Mouse (Mus musculus) right cerebral cortex, adult 2 months (tissue): ENCODE measurements at regions not wholly inside any gene's neighbourhood (a gene's known extent, or its start where the extent isn't known, plus 50 kb on each side); places are given as distances from the start of the nearest gene placed in this dataset.

Experiments used
- DNase-seq, 2 experiments: peaks; one replicate each; pipeline ENCODE4 v3.0.0; 2021 to 2022; ENCODE audit warnings: low spot score in 2 of 2

DNA sequence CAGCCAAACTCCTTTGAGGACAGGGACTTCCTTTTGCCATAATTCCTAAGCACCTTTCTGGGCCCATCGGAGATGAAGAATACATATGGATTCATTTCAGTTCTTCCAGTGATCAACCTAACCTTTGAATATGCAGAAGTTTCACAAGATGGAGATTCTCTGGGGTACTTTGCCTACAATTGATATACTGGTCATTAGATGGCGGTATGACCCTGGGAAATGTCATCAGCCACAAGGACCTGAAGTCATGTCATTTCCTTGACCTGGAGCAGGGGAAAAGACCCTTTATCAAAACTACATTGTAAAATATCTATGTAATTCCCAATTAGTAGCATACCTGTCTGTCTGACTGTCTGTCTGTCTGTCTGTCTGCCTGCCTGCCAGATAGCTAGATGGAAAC lies 164.0 kb upstream of the Slc24a3 start:
- no peak for DNase-seq

DNA sequence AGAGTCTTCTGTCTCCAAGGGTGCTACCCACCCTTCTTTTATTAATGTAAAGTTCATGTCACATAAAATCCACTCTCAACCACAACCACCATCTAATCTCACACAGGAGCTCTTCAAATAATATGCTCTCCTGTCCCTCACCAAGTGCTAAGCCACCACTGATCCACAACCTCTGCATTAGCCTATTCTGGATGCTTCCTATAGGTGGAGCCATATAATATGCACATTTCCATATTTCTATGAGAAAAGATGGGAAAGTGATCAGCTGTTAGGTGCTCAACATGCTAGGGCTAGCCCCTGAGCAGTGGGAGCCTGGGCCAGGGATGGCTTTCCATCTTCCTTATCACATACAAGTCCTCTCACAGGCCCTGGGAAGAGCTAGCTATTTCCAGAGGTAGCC lies 156.9 kb upstream of the Slc24a3 start:
- DNase-seq: no peak

DNA sequence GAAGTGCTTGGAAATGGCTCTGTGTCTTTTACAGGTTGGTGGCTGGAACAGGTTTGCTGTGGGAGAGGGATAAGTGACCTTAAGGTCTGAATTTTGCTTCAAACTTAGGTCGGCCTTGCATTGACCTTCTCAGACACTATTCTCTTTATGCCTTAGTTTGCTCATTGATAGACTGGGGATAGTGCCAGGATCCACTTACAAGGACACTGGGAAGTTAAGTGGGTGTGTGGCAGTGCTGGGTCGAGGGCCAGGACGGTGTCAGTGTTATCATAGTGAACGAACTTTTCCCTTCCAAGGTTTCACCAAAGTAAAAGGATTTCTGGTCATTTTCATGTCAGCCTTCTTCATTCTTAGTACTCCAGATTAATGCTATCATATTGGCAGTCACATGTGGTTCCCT lies 156.3 kb upstream of the Slc24a3 start:
- DNase-seq: no peak

DNA sequence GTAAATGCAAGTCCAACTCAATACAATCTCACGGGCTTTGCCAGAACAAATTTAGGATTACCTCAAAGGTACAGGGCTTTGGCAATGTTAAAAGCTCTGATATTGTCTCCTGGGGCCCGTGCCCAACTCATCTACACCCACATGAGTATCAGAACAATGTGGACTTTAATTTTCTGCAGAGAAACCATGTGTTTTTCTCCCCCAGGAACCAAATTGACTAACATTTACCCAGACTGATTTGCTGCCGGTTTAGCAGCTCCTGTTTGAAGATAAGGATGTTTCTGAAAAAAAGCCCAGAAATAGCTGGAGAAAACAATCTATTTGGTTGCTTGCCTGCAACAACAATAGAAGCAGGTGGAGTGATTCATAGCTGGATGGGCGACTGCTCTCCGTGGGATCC lies 151.6 kb upstream of the Slc24a3 start:
- DNase-seq: no peak

DNA sequence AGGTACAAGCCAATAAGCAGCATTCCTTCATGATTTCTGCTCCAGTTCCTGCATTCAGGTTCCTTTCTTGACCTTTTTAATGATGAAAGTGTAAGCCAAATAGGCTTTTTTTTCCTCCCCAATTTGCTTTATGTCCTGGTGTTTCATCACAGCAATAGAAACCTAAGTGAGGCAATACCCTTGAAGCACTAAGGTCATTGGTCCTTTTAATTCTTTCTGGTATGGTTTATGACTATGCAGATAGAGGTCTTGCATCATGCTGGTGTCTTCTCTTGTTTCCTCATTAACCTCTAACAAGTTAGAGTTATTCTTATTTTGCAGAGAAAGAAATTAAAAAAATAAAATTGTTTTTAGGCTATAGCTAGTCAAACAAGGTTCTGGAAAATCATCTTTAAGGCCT lies 150.6 kb upstream of the Slc24a3 start:
- DNase-seq: no peak

DNA sequence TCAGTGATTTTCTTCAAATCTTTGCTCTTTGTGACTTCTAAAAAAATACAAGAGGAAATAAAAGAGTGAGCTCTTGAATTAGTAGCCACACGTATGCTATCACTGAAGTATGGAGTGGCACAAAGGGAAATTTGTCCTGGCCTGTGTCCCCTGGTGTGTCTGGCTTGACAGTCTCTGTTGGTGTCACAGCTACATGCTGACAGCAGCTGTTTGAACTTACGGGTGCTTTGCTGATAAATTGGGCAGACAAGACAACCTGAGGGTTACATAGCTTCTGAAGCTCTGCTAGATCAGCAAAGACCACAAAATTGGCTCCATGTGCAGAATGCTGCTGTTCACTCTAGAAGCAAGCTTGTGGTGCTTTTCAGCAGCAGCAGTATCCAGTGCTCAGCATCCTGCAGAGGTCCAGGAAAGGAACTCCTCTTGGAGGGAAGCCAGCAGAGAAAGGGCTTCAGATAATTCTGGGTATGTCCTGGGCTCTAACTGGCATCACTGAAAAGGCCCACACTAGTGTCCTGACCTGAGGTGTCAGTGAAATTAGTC lies 149.9 kb upstream of the Slc24a3 start:
- no peak for DNase-seq

DNA sequence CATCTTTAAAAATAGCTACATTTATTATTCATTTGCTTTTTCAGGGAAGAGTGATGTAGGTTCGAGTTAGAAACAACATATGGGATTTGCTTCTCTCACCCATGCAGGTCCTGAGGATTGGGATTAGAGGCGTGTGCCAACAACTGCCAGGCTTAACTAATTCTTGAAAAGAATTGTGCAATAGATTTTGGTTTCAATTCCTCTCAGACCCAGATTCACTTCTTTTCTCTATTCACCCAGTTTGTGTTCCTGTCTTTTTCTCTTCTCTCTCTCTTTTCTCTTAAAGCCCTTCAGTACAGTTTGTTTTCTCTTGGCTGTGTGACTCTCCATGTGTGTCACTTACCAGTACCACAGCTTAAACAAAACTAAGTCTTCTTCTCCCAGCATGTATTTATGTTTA lies 119.8 kb upstream of the Slc24a3 start:
- no peak for DNase-seq

DNA sequence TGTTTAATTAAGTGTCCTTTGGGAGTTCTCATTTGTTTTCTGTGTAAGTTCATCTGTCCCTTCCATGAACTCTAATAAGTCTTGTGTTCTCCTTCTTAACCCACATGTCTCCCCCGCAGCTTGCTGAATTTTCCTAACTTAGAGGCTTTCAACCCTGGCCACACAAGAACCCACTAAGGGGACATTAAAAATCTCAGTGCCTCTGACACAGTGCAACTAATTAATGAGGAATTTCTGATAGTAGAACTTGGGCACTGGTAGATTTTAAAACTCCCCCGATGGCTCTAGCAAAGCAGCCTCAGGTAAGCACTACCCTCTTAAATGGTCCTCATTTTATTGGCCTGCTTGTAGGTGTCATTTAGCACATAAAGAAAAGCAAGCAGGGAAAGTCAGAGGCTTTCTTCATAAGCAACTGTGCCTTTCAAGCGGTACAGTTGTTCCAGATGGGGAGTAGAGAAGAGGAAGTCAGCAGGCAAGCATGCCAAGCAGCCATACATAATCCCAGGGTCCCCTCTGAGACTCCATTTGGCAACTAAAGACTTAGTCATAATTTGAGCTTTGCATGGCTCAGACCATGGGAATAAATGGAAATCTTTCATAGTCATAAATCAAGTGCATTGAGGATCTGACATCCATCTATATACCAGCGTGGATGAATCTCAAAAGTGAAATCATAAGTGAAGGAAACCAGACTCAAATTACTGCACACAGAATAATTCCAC lies 117.7 kb upstream of the Slc24a3 start:
- no peak for DNase-seq

DNA sequence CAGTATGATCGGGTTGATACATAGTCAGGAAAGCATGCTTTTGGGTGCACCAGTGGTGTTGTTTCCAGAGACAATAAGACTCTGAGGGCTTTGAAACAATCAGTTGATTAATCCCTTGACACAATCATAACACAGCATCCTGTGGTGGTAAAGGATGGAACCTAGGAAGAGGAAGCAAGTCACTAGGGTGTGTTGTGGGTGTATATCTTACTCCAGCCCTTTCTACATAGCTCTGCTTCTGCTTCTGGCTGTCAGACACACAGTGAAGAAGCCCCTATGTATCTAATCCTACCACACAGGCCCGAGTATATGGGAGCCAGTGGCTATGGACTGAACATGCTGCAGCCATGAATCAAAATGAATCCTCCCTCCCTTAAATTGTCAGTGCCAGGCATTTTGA lies 115.1 kb upstream of the Slc24a3 start:
- DNase-seq: no peak

DNA sequence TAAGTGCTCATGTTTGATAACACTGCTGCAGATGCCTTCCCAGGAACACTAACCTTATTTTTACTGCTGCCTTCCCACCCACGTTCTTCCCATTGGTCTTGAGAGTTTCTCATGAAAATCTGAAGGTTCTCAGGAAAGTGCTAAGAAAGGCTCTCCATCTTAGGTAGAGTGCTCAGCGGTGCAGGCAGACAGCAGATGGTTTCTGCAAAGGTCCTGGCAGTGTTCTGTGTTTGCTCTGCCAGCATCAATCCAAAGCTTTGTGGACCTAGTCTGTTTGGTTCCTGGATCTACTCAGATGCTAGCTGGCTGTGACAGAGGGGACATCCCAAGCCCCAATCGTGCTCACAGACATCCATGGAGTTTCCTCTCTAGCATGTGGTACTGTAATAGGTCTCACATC lies 111.3 kb upstream of the Slc24a3 start:
- DNase-seq: peak; percentile 9 to 19

DNA sequence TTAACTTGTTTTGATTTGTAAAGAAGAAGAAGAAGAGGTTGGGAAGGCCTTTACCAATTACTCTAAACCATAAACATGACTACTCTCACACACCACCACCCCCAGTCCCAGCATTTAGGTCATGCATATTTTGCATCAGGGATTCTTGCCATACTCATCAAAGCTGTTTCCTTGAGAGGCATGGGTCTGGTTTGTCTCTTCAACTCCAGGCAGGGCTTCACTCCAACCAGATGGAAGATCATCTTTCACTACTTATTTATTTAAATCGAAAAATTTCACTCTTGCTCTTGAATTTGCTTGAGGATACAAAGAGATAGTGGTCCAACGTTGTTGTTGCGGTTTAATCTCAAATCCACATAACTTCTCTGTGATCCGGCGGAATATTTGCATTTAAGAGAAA lies 110.8 kb upstream of the Slc24a3 start:
- DNase-seq: no peak

DNA sequence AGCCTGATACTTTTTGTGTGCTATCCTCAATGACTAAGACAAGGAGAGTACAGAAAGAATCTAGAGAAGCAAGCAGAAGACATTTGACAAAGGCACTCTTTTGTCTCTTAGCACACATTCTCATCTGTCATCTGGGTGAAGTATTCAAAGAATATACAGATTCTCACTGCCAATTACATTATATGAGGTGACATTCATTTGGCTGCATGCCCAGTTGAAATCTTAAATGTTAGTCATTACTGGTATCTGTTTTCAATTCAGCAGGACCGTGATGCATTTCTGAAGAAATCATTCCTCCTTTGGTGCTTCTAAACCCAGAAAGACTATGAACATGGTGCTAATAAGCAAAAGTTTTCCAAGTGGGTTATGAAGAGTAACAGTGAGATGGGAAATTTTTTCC lies 97.6 kb upstream of the Slc24a3 start:
- DNase-seq: no peak

DNA sequence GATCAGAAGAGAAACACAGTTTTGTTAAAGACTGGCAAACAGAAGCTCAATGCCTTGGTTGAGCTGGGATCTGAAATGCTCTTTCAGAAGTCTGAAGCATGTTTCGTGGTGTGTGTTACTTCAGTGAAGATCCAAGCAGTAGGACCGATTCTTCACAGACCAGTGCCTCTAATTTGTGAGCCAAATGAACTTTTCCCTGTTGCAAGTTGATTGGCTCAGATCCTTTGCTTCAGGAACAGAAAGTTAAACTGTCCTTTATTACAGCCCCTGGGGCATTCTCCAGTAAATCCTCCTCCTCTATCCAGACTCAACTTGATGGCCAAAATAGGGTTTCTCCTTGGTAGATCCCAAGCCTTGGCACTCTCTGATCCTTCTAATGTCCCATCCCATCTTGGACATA lies 85.6 kb upstream of the Slc24a3 start:
- no peak for DNase-seq

DNA sequence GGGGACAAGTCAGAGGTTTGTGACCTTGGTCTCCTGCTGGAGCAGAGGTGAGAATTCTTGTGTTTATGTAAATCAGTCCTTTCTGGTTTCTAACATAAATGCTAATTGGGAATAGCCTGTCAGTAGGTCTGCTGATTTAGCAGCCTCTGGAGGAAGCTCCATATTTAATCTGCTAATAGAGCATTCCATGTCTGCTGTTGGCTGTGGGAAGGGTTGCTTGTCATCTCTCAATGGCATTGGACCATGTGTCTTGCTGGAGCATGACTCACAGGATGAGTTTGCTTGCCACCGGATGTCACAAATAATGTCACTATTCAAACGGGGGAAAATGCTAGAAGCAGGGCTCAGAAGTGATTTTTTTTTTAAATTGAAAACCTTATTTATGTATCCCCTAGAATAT lies 82.9 kb upstream of the Slc24a3 start:
- DNase-seq: no peak

DNA sequence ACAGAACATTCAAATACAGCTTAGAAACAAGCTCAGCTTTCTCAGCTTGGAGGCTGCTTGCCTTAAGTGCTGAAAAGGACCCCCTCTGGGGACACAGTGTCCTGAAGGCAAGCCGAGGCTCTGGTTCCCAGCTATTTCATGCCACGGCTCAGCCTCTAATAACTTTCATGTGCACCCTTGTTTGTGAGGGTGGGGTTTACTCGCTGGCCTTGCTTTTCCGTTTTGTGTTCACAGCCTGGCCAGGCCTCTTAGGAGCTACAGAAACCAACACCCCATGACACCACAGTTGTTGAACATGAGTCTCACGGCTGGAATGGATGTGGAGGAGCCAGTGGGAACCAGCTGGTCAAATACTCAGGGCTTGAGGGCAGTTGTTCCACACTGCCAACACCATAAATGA lies 81.4 kb upstream of the Slc24a3 start:
- DNase-seq: no peak

DNA sequence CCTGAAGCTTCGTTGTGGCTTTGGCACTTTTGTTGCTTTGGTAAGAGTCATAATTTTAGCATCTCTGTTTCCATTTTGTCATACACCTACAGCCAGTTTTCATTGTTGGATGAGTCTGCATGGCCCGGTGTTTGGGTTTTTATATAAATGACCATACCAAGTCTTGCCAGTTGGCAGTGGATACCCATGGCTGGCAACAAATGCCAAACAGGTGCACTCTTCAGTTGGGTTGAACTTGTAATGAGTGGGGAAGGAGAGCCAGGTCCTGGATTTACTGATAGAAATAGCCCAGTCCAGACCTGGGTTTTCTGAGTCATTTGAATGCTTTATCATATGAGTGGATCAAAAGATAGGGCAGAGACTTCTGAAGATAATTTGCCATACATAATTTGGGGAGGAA lies 64.3 kb upstream of the Slc24a3 start:
- DNase-seq: no peak

DNA sequence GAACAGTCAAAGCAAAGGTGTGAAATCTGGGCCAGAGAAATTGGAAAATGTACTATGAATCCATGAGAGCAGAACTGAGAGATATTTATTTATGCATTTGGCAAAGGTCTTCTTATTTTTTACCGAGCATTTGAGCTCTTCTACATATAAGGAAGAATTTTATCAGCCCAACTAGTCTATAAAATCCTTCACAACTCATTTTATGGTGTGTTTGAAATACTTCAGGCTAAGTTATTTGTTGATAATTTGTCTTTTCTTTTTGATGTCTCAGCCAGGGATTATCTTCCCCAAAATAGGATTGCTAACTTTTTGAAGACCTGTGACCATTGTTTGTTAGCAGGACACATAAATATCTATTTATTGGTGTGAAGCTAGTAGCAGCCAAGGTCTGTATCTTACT lies 55.9 kb upstream of the Slc24a3 start:
- DNase-seq: no peak

DNA sequence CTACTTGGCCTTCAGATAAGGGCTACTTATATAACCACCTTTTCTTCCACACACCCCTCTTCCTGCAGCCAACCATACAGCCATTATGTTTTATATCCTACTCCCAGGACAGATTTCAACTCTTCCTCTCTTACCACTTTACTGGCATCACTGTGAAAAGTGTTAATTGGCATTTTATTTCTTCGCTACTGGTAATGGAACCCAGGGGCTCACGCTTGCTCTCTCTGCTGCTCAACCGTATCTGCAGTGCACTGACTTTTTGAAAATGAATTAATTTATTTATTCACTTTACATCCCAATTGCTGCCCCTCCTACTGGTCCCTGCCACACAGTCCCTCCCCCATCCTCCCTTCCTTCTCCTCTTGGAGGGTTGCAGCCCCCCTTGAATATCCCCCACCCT lies 52.5 kb upstream of the Slc24a3 start:
- no peak for DNase-seq
